28 mouse cellular contexts compared by ENCODE assay signal in the genomic region with DNA sequence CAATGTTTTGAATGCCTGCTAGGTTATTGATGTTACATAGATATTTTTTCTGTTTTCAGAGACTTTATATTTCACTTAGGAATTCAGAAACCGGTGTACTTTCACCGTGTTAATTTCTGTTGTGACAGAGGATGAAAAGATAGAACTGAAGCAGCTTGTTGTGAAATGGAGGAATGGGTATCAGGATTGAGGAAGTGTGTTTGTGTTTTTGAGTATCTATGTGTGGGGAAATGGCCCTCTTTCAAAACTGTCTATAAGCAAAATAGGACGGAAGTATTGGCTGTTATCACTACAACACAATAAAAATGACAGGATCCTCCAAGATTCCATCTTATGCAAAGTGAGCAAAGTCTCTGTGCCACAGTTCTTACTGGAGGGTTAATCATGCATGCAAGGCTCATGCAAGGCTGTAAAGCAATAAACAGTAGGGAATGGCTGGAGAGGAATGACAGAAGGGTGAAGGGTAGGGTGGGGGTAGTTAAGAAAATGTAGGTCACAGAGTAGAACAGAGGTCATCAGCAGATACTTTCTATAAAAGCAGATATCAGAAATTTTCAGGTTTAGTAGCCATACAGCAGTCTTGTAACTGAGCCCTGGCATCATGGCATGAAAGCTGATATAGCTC.
DNase-seq lines count a peak whose midpoint lies in the region; ATAC-seq lines count a peak whose summit lies in the region.
"Had no signal": no experiment of that assay in that cellular context is flagged by ENCODE, and none has a peak within 500 bp of the region (broad histone marks: within the 10 kb centered on the region; RNA-seq: fewer than 3 reads in every experiment).

No protein-coding gene starts in this region.

- no peaks in the 10 kb centered on the region for H3K27me3 ChIP-seq in intestine, embryonic 15.5 days (replicated peaks)
- H3K27me3 ChIP-seq: CH12.LX; forebrain, embryonic 13.5 days; heart, embryonic 12.5 days; heart, embryonic 15.5 days; hindbrain, embryonic 12.5 days; hindbrain, embryonic 15.5 days had no signal

- no peak overlapping the region for H3K4me2 ChIP-seq in intestine, embryonic 15.5 days (replicated peaks)
- H3K4me2 ChIP-seq: forebrain, embryonic 13.5 days; heart, embryonic 12.5 days; heart, embryonic 15.5 days; hindbrain, embryonic 12.5 days; hindbrain, embryonic 15.5 days had no signal

- H3K36me3 ChIP-seq in intestine, embryonic 15.5 days: no peaks in the 10 kb centered on the region
- H3K36me3 ChIP-seq: heart, embryonic 15.5 days; hindbrain, embryonic 12.5 days; hindbrain, embryonic 15.5 days had no signal

- peak; percentile 10 for DNase-seq in lung, postnatal 36 days
- DNase-seq in lung, postnatal 25 days (ENCODE audit: low spot score): no peak
- no peak for DNase-seq in kidney, adult 18-20 months
- no peak for DNase-seq in urinary bladder, postnatal 10 days (ENCODE audit: low spot score)
- DNase-seq in right cerebral cortex, postnatal 25 days: no peak
- DNase-seq in ovary, postnatal 10 days (ENCODE audit: low spot score): no peak
- DNase-seq: adrenal gland, adult 2 months; adrenal gland, postnatal 25 days; B cell, adult 2 months; cerebellum, adult 11-12 months; cerebellum, adult 8-10 months; cerebellum, postnatal 10 days; cerebellum, postnatal 36 days; gastrocnemius, postnatal 10 days; gastrocnemius, postnatal 36 days; heart, adult 11 months; heart, postnatal 14 days had no signal

- no peak overlapping the region for H3K27ac ChIP-seq in intestine, embryonic 15.5 days
- H3K27ac ChIP-seq: forebrain, embryonic 10.5 days; forebrain, embryonic 13.5 days; heart, embryonic 15.5 days; hindbrain, embryonic 12.5 days; hindbrain, embryonic 15.5 days had no signal

- peak; percentile 99 for ATAC-seq in intestine, embryonic 15.5 days
- peak; percentile 94 for ATAC-seq in megakaryocyte, adult 5-6 weeks (ENCODE audit: poor library complexity, severe bottlenecking)
- ATAC-seq: forebrain, embryonic 13.5 days; forebrain, embryonic 16.5 days had no signal

- no peak overlapping the region for H3K9ac ChIP-seq in intestine, embryonic 15.5 days
- H3K9ac ChIP-seq: forebrain, embryonic 13.5 days; heart, embryonic 12.5 days; heart, embryonic 15.5 days; hindbrain, embryonic 12.5 days; hindbrain, embryonic 15.5 days had no signal

- H3K4me1 ChIP-seq in intestine, embryonic 15.5 days (replicated peaks): 0 out of 2 replicates have a peak, but pooled peaks cover 4% of the 10 kb centered on the region
- H3K4me1 ChIP-seq: forebrain, embryonic 10.5 days; forebrain, embryonic 13.5 days; heart, embryonic 12.5 days; heart, embryonic 15.5 days; hindbrain, embryonic 12.5 days; hindbrain, embryonic 15.5 days had no signal

- no peaks in the 10 kb centered on the region for H3K9me3 ChIP-seq in intestine, embryonic 15.5 days
- H3K9me3 ChIP-seq: forebrain, embryonic 10.5 days; forebrain, embryonic 13.5 days; G1E; heart, embryonic 12.5 days; heart, embryonic 15.5 days; hindbrain, embryonic 12.5 days; hindbrain, embryonic 15.5 days had no signal

- no peak overlapping the region for H3K4me3 ChIP-seq in intestine, embryonic 15.5 days (replicated peaks)
- H3K4me3 ChIP-seq: forebrain, embryonic 10.5 days; forebrain, embryonic 13.5 days; heart, embryonic 12.5 days; heart, embryonic 15.5 days; hindbrain, embryonic 12.5 days; hindbrain, embryonic 15.5 days had no signal

- 68% methylated on average over 3 of the region's 3 CpGs for WGBS in intestine, embryonic 15.5 days
